Mouse (Mus musculus) heart, embryonic 15.5 days (tissue): ENCODE data around the gene Rab5b. TPM values are rescaled to one million over a fixed set of nuclear protein-coding genes. Genes with fewer than 3 reads are reported as not detected.
A peak's percentile ranks its signal among the peaks of the same experiment; 100 is the strongest.

ENCODE experiments used
- ATAC-seq: fragments of 200-750 bp; cut with Nextera tagmentation; replicated peaks from 2 replicates; pipeline ENCODE4 v1.8.0; 2017; ENCODE audit warnings: low read depth, moderate TSS enrichment; ENCODE audit not compliant: insufficient number of reproducible peaks, insufficient read depth, low FRiP score
- H3K27ac ChIP-seq: fragments of 300-500 bp; sonication (generic); 2 replicates; pipeline ENCODE4 v1.5.1; 2015; ENCODE audit warnings: mild to moderate bottlenecking, inconsistent platforms
- H3K27me3 ChIP-seq: fragments of 300-500 bp; sonication (generic); 2 replicates; pipeline ENCODE4 v1.6.1; 2015; ENCODE audit warnings: inconsistent platforms
- H3K36me3 ChIP-seq: fragments of 300-500 bp; sonication (generic); 2 replicates; pipeline ENCODE4 v1.6.1; 2015; ENCODE audit warnings: mild to moderate bottlenecking, inconsistent platforms
- H3K4me1 ChIP-seq: fragments of 300-500 bp; sonication (generic); replicated peaks from 2 replicates; pipeline ENCODE4 v1.6.1; 2015; ENCODE audit warnings: inconsistent platforms
- H3K4me2 ChIP-seq: fragments of 300-500 bp; sonication (generic); 2 replicates; pipeline ENCODE4 v1.6.1; 2015; ENCODE audit warnings: inconsistent platforms, mild to moderate bottlenecking, moderate library complexity
- H3K4me3 ChIP-seq: fragments of 300-500 bp; sonication (generic); 2 replicates; pipeline ENCODE4 v1.5.1; 2015; ENCODE audit warnings: mild to moderate bottlenecking, inconsistent platforms
- H3K9ac ChIP-seq: fragments of 300-500 bp; sonication (generic); 2 replicates; pipeline ENCODE4 v1.6.1; 2015; ENCODE audit warnings: mild to moderate bottlenecking, inconsistent platforms
- H3K9me3 ChIP-seq: fragments of 300-500 bp; sonication (generic); replicated peaks from 2 replicates; pipeline ENCODE4 v1.6.1; 2016; ENCODE audit warnings: inconsistent platforms
- WGBS: fragments of 180-500 bp; shearing (Covaris S2); methylation state at CpG from one replicate; pipeline ENCODE4 v1.1.7; 2015; ENCODE audit warnings: mixed read lengths; 5-methylcytosine and 5-hydroxymethylcytosine counted together
- polyA plus RNA-seq: library from polyadenylated mRNA; unstranded; fragments of >200 nt; fragmentation: Nextera tagmentation; extraction: Ambion mirVana; gene quantifications from 2 replicates; pipeline ENCODE4 v1.2.1, GENCODE M21; 2015

The Rab5b gene
- polyA plus RNA-seq, 1 experiment from 2014 or later: 61.0 TPM

- H3K4me1 ChIP-seq: 0 out of 2 replicates have a peak, but pooled peaks cover 3% of the 10 kb centered on the region
- H3K36me3 ChIP-seq: no peaks in the 10 kb centered on the region
- no peak overlapping the region for H3K4me2 ChIP-seq
- H3K4me3 ChIP-seq: no peak overlapping the region
- no peaks in the 10 kb centered on the region for H3K9me3 ChIP-seq
- H3K27ac ChIP-seq: no peak overlapping the region
- ATAC-seq: no peak
- no peaks in the 10 kb centered on the region for H3K27me3 ChIP-seq
- no peak overlapping the region for H3K9ac ChIP-seq
Observed at GRCm38 (mm10) chr10:128662465-128662864, 33.6 kb downstream of the Rab5b start.

- no peak overlapping the region for H3K4me3 ChIP-seq
- H3K4me1 ChIP-seq: peaks cover 6% of the 10 kb centered on the region
- no peaks in the 10 kb centered on the region for H3K9me3 ChIP-seq
- no peak overlapping the region for H3K9ac ChIP-seq
- no peaks in the 10 kb centered on the region for H3K36me3 ChIP-seq
- H3K27ac ChIP-seq: no peak overlapping the region
- H3K4me2 ChIP-seq: no peak overlapping the region
- no peak for ATAC-seq
- 40% methylated on average over 9 of the region's 9 CpGs for WGBS
- no peaks in the 10 kb centered on the region for H3K27me3 ChIP-seq
Observed at GRCm38 (mm10) chr10:128659490-128659889, 36.6 kb downstream of the Rab5b start.

- Histone ChIP-seq H3K27ac (no peak overlapping the region), H3K9me3 (no peaks in the 10 kb centered on the region), H3K36me3 (no peaks in the 10 kb centered on the region), H3K4me1 (peaks cover 6% of the 10 kb centered on the region), H3K9ac (no peak overlapping the region), H3K4me2 (no peak overlapping the region), H3K27me3 (no peaks in the 10 kb centered on the region), H3K4me3 (no peak overlapping the region)
- WGBS: 54% methylated on average over 9 of the region's 9 CpGs
- no peak for ATAC-seq
Observed at GRCm38 (mm10) chr10:128657844-128658243, 38.2 kb downstream of the Rab5b start.

DNA sequence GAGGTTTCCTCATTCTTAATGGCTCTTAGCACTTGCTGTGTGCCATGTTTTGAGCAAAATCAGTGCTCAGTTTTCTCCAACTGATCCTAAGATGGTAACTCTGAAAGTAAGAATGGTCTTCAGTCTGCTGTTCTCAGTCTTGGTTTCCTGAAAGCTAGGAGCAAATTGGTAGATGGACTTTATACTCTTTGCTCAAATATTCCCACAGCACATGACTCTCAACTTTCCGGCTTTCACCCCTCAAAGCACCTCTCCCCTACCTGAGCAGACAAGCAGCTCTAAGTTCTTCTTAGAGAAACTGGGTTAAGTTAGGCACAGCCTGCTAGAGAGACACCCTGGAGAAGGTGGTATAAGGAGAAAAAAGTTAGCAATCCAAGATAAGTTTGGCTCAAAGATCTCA lies 39.3 kb downstream of the Rab5b start:
- no peak for ATAC-seq
- no peaks in the 10 kb centered on the region for H3K27me3 ChIP-seq
- no peak overlapping the region for H3K27ac ChIP-seq
- H3K36me3 ChIP-seq: no peaks in the 10 kb centered on the region
- no peak overlapping the region for H3K4me2 ChIP-seq
- 79% methylated on average over 1 of the region's 1 CpGs for WGBS
- no peaks in the 10 kb centered on the region for H3K9me3 ChIP-seq
- H3K9ac ChIP-seq: no peak overlapping the region
- peaks cover 6% of the 10 kb centered on the region for H3K4me1 ChIP-seq
- no peak overlapping the region for H3K4me3 ChIP-seq

DNA sequence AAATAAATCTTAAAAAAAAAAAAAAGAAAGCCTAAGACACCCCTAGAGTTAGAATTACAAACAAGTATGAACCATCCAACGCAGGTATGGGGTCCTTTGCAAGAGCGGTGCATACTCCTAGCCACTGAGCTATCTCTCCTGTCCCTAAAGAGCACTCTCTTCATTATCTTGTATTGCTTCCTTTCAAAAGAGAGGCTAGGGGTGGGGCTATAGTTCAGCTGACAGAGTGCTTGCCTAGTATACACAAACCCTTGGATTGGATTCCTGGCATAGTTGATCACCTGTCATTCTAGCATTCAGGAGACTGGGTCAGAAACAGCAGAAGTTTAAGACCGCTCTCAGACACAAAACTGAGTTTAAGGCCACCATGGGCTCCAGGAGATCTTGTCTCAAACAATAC lies 40.8 kb downstream of the Rab5b start:
- ATAC-seq: no peak
- no peak overlapping the region for H3K27ac ChIP-seq
- WGBS: 37% methylated on average over 3 of the region's 3 CpGs
- no peak overlapping the region for H3K4me3 ChIP-seq
- no peak overlapping the region for H3K4me2 ChIP-seq
- H3K9ac ChIP-seq: no peak overlapping the region
- H3K36me3 ChIP-seq: no peaks in the 10 kb centered on the region
- H3K27me3 ChIP-seq: no peaks in the 10 kb centered on the region
- H3K4me1 ChIP-seq: peaks cover 6% of the 10 kb centered on the region
- H3K9me3 ChIP-seq: no peaks in the 10 kb centered on the region

DNA sequence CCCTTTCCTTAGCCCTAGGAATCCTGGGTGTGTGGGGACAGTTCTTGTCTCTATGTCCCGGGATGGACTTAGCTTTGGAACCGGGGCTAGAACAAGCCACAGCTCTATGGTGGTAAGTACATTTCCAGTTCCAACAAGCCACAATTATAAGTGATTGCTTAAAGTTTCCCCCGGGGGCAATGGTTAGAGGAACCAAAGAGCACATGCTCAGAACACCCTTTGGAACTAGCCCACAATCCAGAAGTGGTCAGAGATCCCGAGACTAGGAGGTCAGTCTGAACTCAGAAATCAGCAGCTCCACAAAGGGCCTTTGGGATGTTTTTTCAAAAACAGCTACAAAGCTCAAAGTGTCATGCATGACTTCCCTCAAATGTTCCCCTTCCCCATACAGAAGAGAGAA lies 42.2 kb downstream of the Rab5b start:
- Histone ChIP-seq H3K27me3 (no peaks in the 10 kb centered on the region), H3K36me3 (no peaks in the 10 kb centered on the region), H3K4me2 (no peak overlapping the region), H3K4me3 (no peak overlapping the region), H3K27ac (no peak overlapping the region), H3K9ac (no peak overlapping the region), H3K9me3 (no peaks in the 10 kb centered on the region), H3K4me1 (peaks cover 3% of the 10 kb centered on the region)
- ATAC-seq: no peak
- 70% methylated on average over 4 of the region's 4 CpGs for WGBS

- Histone ChIP-seq H3K9ac (0 out of 2 replicates have a peak overlapping the region, but pooled peaks have one; percentile 27), H3K36me3 (no peaks in the 10 kb centered on the region), H3K4me3 (peak overlapping the region; percentile 61), H3K9me3 (no peaks in the 10 kb centered on the region), H3K4me1 (peaks cover 22% of the 10 kb centered on the region), H3K27ac (peak overlapping the region; percentile 42), H3K4me2 (peak overlapping the region; percentile 92), H3K27me3 (no peaks in the 10 kb centered on the region)
- WGBS: 14% methylated on average over 12 of the region's 13 CpGs
- peak; percentile 61; the same call in 1 of the 2 replicates for ATAC-seq
Observed at GRCm38 (mm10) chr10:128646139-128647089, 49.6 kb downstream of the Rab5b start.

- no peaks in the 10 kb centered on the region for H3K27me3 ChIP-seq
- H3K9ac ChIP-seq: peak within 1 kb of the TSS; percentile 61
- ATAC-seq: peak; percentile 68
- H3K4me3 ChIP-seq: peak within 1 kb of the TSS; percentile 61
- WGBS: 4% methylated on average over 36 of the region's 36 CpGs
- no peaks in the 10 kb centered on the region for H3K9me3 ChIP-seq
- H3K4me1 ChIP-seq: peaks cover 22% of the 10 kb centered on the region
- H3K36me3 ChIP-seq: no peaks in the 10 kb centered on the region
- H3K4me2 ChIP-seq: peak within 1 kb of the TSS; percentile 92
- H3K27ac ChIP-seq: peak within 1 kb of the TSS; percentile 42
Observed at GRCm38 (mm10) chr10:128645111-128646011, 50.7 kb downstream of the Rab5b start, which contains the start of gene Ikzf4. TSS of gene Ikzf4 (minus strand) at chr10:128645991.

DNA sequence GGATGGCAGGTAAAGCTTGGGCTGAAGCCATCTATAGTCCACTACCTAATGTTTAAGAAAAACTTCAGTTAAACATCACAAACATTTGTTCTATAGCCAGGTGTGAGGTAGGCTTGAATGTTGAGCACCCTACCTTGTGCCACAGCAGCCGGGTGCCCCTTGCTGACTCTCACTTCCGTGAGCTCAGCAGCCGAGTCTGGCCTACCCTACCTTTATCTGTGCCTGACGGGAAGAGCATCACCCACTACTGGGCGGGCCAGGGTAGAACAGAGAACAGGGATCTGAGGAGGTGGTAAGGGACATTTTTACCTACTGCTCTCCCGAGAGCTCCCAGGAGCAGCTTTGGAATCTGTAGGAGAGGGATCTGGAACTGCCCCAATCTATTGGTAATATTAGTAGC lies 53.3 kb downstream of the Rab5b start:
- WGBS: 75% methylated on average over 6 of the region's 6 CpGs
- H3K4me2 ChIP-seq: no peak overlapping the region
- no peak overlapping the region for H3K9ac ChIP-seq
- no peak for ATAC-seq
- no peak overlapping the region for H3K4me3 ChIP-seq
- peaks cover 22% of the 10 kb centered on the region for H3K4me1 ChIP-seq
- H3K9me3 ChIP-seq: no peaks in the 10 kb centered on the region
- H3K27me3 ChIP-seq: no peaks in the 10 kb centered on the region
- H3K36me3 ChIP-seq: no peaks in the 10 kb centered on the region
- H3K27ac ChIP-seq: no peak overlapping the region

DNA sequence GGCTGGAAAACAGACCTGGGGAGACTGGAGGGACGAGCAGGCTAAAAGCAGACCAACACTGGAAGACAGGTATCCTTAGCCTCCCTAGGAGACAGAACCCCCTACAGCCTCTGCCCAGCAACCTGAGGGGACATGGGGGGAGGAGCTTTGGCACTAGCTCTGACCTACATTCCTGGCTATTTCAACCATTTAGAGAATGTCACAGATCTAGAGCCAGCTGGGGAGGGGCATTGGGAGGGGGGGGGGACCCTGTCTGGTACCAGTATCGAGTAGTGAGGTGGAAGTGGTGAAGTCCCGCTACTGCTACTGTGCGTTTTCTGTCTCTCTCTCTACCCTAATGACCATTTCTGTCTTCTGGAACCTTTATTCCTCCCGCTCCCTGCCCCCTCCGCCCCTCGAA lies 54.2 kb downstream of the Rab5b start:
- H3K9ac ChIP-seq: no peak overlapping the region
- no peaks in the 10 kb centered on the region for H3K9me3 ChIP-seq
- no peak overlapping the region for H3K27ac ChIP-seq
- WGBS: 51% methylated on average over 7 of the region's 7 CpGs
- H3K27me3 ChIP-seq: no peaks in the 10 kb centered on the region
- H3K4me1 ChIP-seq: peaks cover 26% of the 10 kb centered on the region
- peak overlapping the region; percentile 33 for H3K4me2 ChIP-seq
- no peak overlapping the region for H3K4me3 ChIP-seq
- no peak for ATAC-seq
- H3K36me3 ChIP-seq: no peaks in the 10 kb centered on the region

DNA sequence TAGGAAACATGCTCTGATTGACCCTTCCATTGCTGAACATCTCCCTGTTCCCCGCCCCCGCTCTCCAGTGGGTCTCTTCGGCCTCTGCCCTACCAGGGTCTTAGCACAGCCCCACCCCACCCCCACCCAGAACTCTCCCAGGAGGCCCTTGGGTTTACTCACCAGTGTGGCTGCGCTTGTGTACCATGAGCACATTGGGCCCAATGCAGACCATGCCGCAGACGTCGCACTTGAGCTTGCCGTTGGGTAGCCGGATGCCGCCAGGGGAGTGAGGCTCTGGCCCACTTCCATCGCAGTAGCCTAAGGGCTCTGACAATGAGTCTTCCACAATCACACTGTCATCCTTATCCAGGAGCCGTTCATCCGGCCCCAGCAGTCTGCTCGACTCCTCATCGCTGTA lies 55.2 kb downstream of the Rab5b start:
- no peak for ATAC-seq
- no peak overlapping the region for H3K9ac ChIP-seq
- peaks cover 18% of the 10 kb centered on the region for H3K4me1 ChIP-seq
- WGBS: 89% methylated on average over 15 of the region's 15 CpGs
- no peaks in the 10 kb centered on the region for H3K9me3 ChIP-seq
- H3K27ac ChIP-seq: no peak overlapping the region
- H3K4me3 ChIP-seq: no peak overlapping the region
- H3K27me3 ChIP-seq: no peaks in the 10 kb centered on the region
- no peaks in the 10 kb centered on the region for H3K36me3 ChIP-seq
- no peak overlapping the region for H3K4me2 ChIP-seq
